19 mouse cellular contexts compared by ENCODE assay signal in the genomic region with DNA sequence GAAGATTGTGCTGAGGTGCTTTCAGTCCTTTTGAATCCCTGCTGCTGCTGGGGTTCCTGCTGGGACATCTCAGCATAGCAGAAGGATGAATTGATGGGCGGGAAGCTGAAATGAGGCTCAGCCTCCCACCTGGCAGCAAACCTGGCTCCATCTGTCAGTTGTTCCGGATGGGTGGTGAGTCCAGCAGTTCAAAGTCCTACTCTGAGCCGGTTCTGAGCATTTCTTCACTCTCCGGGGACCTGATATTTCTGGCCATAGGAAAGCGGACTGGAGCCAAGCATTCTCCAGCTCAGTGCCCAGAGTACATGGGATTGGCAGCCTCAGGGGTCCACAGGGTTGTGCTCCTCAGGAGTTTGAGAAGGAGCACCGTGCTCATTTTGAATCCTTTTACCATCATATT.
A peak's percentile ranks its signal among the peaks of the same experiment; 100 is the strongest.
DNase-seq lines count a peak whose midpoint lies in the region; ATAC-seq and TF ChIP-seq lines count a peak whose summit lies in the region.
"Had no signal": no experiment of that assay in that cellular context is flagged by ENCODE, and none has a peak within 500 bp of the region (broad histone marks: within the 10 kb centered on the region; RNA-seq: fewer than 3 reads in every experiment).

No protein-coding gene starts in this region.

- WGBS in kidney, embryonic 14.5 days, result 65% methylated on average over 6 of the region's 6 CpGs
- WGBS in small intestine, adult 2 months, result 23% methylated on average over 6 of the region's 6 CpGs
- 66% methylated on average over 6 of the region's 6 CpGs for WGBS in embryonic facial prominence, embryonic 10.5 days

- 0 out of 2 replicates have a peak, but pooled peaks have one; percentile 35 for ATAC-seq in kidney, embryonic 14.5 days (ENCODE audit: low FRiP score, low TSS enrichment)
- ATAC-seq: inflammation-experienced regulatory T-cells, adult 6 months; liver, postnatal 0 days; midbrain, embryonic 16.5 days had no signal

- TF ChIP-seq CTCF in left cerebral cortex, adult 2 months (IDR thresholded peaks at IDR 0.05), result no peak
- no peak for TF ChIP-seq CTCF in small intestine, adult 2 months (IDR thresholded peaks at IDR 0.05; ENCODE audit: extremely low read depth, insufficient read length, insufficient replicate concordance, low read depth, low read length)

- no peaks in the 10 kb centered on the region for H3K4me1 ChIP-seq in kidney, embryonic 14.5 days (ENCODE audit: control insufficient read depth, insufficient read depth, low read length)
- H3K4me1 ChIP-seq in small intestine, adult 2 months (ENCODE audit: control insufficient read depth, insufficient read depth, insufficient read length, low read length), result peaks cover 8% of the 10 kb centered on the region; the same call in 1 of the 2 replicates
- H3K4me1 ChIP-seq in embryonic facial prominence, embryonic 10.5 days, result no peaks in the 10 kb centered on the region
- H3K4me1 ChIP-seq: embryonic facial prominence, embryonic 13.5 days; limb, embryonic 12.5 days; neural tube, embryonic 13.5 days had no signal

- no peak overlapping the region for H3K4me2 ChIP-seq in kidney, embryonic 14.5 days (replicated peaks; ENCODE audit: low read depth, low read length)
- H3K4me2 ChIP-seq: embryonic facial prominence, embryonic 13.5 days; limb, embryonic 12.5 days; neural tube, embryonic 13.5 days had no signal

- no peak overlapping the region for H3K4me3 ChIP-seq in left cerebral cortex, adult 2 months
- no peak overlapping the region for H3K4me3 ChIP-seq in kidney, embryonic 14.5 days (ENCODE audit: low read length)
- no peak overlapping the region for H3K4me3 ChIP-seq in small intestine, adult 2 months (ENCODE audit: low read depth, low read length)
- no peak overlapping the region for H3K4me3 ChIP-seq in embryonic facial prominence, embryonic 10.5 days
- H3K4me3 ChIP-seq: embryonic facial prominence, embryonic 13.5 days; forebrain, embryonic 10.5 days; limb, embryonic 12.5 days; neural tube, embryonic 13.5 days had no signal

- H3K27me3 ChIP-seq in kidney, embryonic 14.5 days (ENCODE audit: control insufficient read depth, insufficient read depth, low read length), result no peaks in the 10 kb centered on the region
- no peaks in the 10 kb centered on the region for H3K27me3 ChIP-seq in small intestine, adult 2 months (ENCODE audit: control insufficient read depth, insufficient read depth, low read length)
- no peaks in the 10 kb centered on the region for H3K27me3 ChIP-seq in embryonic facial prominence, embryonic 10.5 days (replicated peaks; ENCODE audit: low read depth, poor library complexity, severe bottlenecking)
- H3K27me3 ChIP-seq: embryonic facial prominence, embryonic 13.5 days; neural tube, embryonic 13.5 days had no signal

- no peak for TF ChIP-seq POLR2A in small intestine, adult 2 months (IDR thresholded peaks at IDR 0.05; ENCODE audit: low read depth, low read length)

- H3K9ac ChIP-seq in kidney, embryonic 14.5 days (ENCODE audit: low read depth, low read length), result no peak overlapping the region
- H3K9ac ChIP-seq: embryonic facial prominence, embryonic 13.5 days; limb, embryonic 12.5 days; liver, postnatal 0 days; neural tube, embryonic 13.5 days had no signal

- no peak overlapping the region for H3K27ac ChIP-seq in left cerebral cortex, adult 2 months
- no peak overlapping the region for H3K27ac ChIP-seq in kidney, embryonic 14.5 days (ENCODE audit: low read depth, low read length)
- peak overlapping the region; percentile 53; the same call in 1 of the 2 replicates for H3K27ac ChIP-seq in small intestine, adult 2 months (ENCODE audit: insufficient read depth, low read depth, low read length)
- no peak overlapping the region for H3K27ac ChIP-seq in embryonic facial prominence, embryonic 10.5 days (replicated peaks)
- H3K27ac ChIP-seq: embryonic facial prominence, embryonic 13.5 days; forebrain, embryonic 10.5 days; limb, embryonic 12.5 days; macrophage; neural tube, embryonic 13.5 days; stomach, postnatal 0 days had no signal

- DNase-seq in left cerebral cortex, postnatal 4 days, result peak; percentile 74
- DNase-seq in left cerebral cortex, adult 2 months (ENCODE audit: extremely low spot score in 1 of 2, low spot score in 2 of 2), result no peak
- peak; percentile 81 to 83 for DNase-seq in cerebellum, postnatal 25 days
- DNase-seq in embryo, embryonic 9.5 days (ENCODE audit: extremely low spot score), result no peak
- no peak for DNase-seq in embryonic facial prominence, embryonic 10.5 days (ENCODE audit: low spot score)
- DNase-seq in frontal cortex, adult 2 months (ENCODE audit: extremely low spot score in 1 of 2, low spot score in 1 of 2), result no peak
- DNase-seq: adrenal gland, adult 2 months; heart, adult 11 months; liver, postnatal 0 days had no signal

- intact Hi-C loops in left cerebral cortex, postnatal 4 days (cut with DNase I), result no loop called here
- intact Hi-C loops in left cerebral cortex, adult 2 months (cut with DNase I), result no loop called here

- H3K36me3 ChIP-seq in kidney, embryonic 14.5 days (ENCODE audit: control insufficient read depth, insufficient read depth, low read length), result no peaks in the 10 kb centered on the region
- no peaks in the 10 kb centered on the region for H3K36me3 ChIP-seq in small intestine, adult 2 months (ENCODE audit: control insufficient read depth, insufficient read depth, low read length)
- no peaks in the 10 kb centered on the region for H3K36me3 ChIP-seq in embryonic facial prominence, embryonic 10.5 days (replicated peaks)
- H3K36me3 ChIP-seq: embryonic facial prominence, embryonic 13.5 days; forebrain, embryonic 10.5 days; limb, embryonic 12.5 days; neural tube, embryonic 13.5 days had no signal

- no peaks in the 10 kb centered on the region for H3K9me3 ChIP-seq in kidney, embryonic 14.5 days (ENCODE audit: control insufficient read depth, low read length)
- H3K9me3 ChIP-seq in embryonic facial prominence, embryonic 10.5 days, result no peaks in the 10 kb centered on the region
- H3K9me3 ChIP-seq: embryonic facial prominence, embryonic 13.5 days; forebrain, embryonic 10.5 days; limb, embryonic 12.5 days; neural tube, embryonic 13.5 days had no signal

Comparison
In these comparisons a context has a peak if more than half of its experiments do, and no peak if none do; other contexts are left out.
1. DNase-seq: peak in left cerebral cortex, postnatal 4 days (single experiment) and cerebellum, postnatal 25 days (2 of 2); none in left cerebral cortex, adult 2 months (0 of 2), embryo, embryonic 9.5 days (single experiment), embryonic facial prominence, embryonic 10.5 days (single experiment) and frontal cortex, adult 2 months (0 of 2).